Mouse (Mus musculus): ENCODE results near the gene Rpgrip1.

GRCm38 (mm10) chr14:52198141-52198540, 87.6 kb downstream of the Rpgrip1 start:
- no peak for TF ChIP-seq CTCF (IDR thresholded peaks at IDR 0.05; ENCODE audit: borderline replicate concordance, insufficient read depth, low read length)
- TF ChIP-seq POLR2A (IDR thresholded peaks at IDR 0.05; ENCODE audit: low read depth, low read length): no peak

Measured in embryonic fibroblast, embryonic 13.5 days (primary cell).